Mouse (Mus musculus): ENCODE data around the gene Qsox1.

The Qsox1 gene

GRCm38 (mm10) chr1:155736096-155736825 is 76.4 kb downstream of the Qsox1 start:
- TF ChIP-seq CTCF (conservative IDR thresholded peaks at IDR 0.05; ENCODE audit: low read length) (no peak), POU5F1 (IDR thresholded peaks at IDR 0.05; ENCODE audit: borderline replicate concordance, low read length) (no peak), NANOG (IDR thresholded peaks at IDR 0.05; ENCODE audit: borderline replicate concordance, low read length) (no peak)
- peaks cover 96% of the 10 kb centered on the region for H3K27me3 ChIP-seq (ENCODE audit: insufficient read depth, low read length)
- peaks cover 47% of the 10 kb centered on the region for H3K4me1 ChIP-seq (replicated peaks; ENCODE audit: low read depth, low read length)
- H3K4me3 ChIP-seq (replicated peaks; ENCODE audit: low read length): no peak overlapping the region; the same call in 1 of the 2 replicates
- H3K36me3 ChIP-seq (ENCODE audit: insufficient read depth, low read length): no peaks in the 10 kb centered on the region
- H3K9me3 ChIP-seq (ENCODE audit: low read length): no peaks in the 10 kb centered on the region

- TF ChIP-seq CTCF (conservative IDR thresholded peaks at IDR 0.05; ENCODE audit: low read length) (no peak), NANOG (IDR thresholded peaks at IDR 0.05; ENCODE audit: borderline replicate concordance, low read length) (no peak), POU5F1 (IDR thresholded peaks at IDR 0.05; ENCODE audit: borderline replicate concordance, low read length) (no peak)
- H3K4me1 ChIP-seq (replicated peaks; ENCODE audit: low read depth, low read length): peaks cover 14% of the 10 kb centered on the region
- H3K4me3 ChIP-seq (replicated peaks; ENCODE audit: low read length): no peak overlapping the region
- no peaks in the 10 kb centered on the region for H3K36me3 ChIP-seq (ENCODE audit: insufficient read depth, low read length)
- H3K27me3 ChIP-seq (ENCODE audit: insufficient read depth, low read length): peaks cover 82% of the 10 kb centered on the region
- H3K9me3 ChIP-seq (ENCODE audit: low read length): no peaks in the 10 kb centered on the region
These were observed 81.5 kb downstream of the Qsox1 start for GRCm38 (mm10) chr1:155731156-155731555.

- peaks cover 77% of the 10 kb centered on the region for H3K27me3 ChIP-seq (ENCODE audit: insufficient read depth, low read length)
- H3K9me3 ChIP-seq (ENCODE audit: low read length): no peaks in the 10 kb centered on the region
- peaks cover 8% of the 10 kb centered on the region for H3K4me1 ChIP-seq (replicated peaks; ENCODE audit: low read depth, low read length)
- peak overlapping the region; percentile 27; the same call in 1 of the 2 replicates for H3K4me3 ChIP-seq (replicated peaks; ENCODE audit: low read length)
- H3K36me3 ChIP-seq (ENCODE audit: insufficient read depth, low read length): no peaks in the 10 kb centered on the region
- TF ChIP-seq CTCF (conservative IDR thresholded peaks at IDR 0.05; ENCODE audit: low read length) (no peak), POU5F1 (IDR thresholded peaks at IDR 0.05; ENCODE audit: borderline replicate concordance, low read length) (no peak), NANOG (IDR thresholded peaks at IDR 0.05; ENCODE audit: borderline replicate concordance, low read length) (no peak)
These were observed 83.4 kb downstream of the Qsox1 start for GRCm38 (mm10) chr1:155729113-155729795.

GRCm38 (mm10) chr1:155727830-155728229 is 84.9 kb downstream of the Qsox1 start:
- H3K9me3 ChIP-seq (ENCODE audit: low read length): no peaks in the 10 kb centered on the region
- H3K27me3 ChIP-seq (ENCODE audit: insufficient read depth, low read length): peaks cover 77% of the 10 kb centered on the region
- no peak overlapping the region for H3K4me3 ChIP-seq (replicated peaks; ENCODE audit: low read length)
- peaks cover 8% of the 10 kb centered on the region for H3K4me1 ChIP-seq (replicated peaks; ENCODE audit: low read depth, low read length)
- TF ChIP-seq NANOG (IDR thresholded peaks at IDR 0.05; ENCODE audit: borderline replicate concordance, low read length): no peak
- no peak for TF ChIP-seq POU5F1 (IDR thresholded peaks at IDR 0.05; ENCODE audit: borderline replicate concordance, low read length)
- no peak for TF ChIP-seq CTCF (conservative IDR thresholded peaks at IDR 0.05; ENCODE audit: low read length)
- H3K36me3 ChIP-seq (ENCODE audit: insufficient read depth, low read length): no peaks in the 10 kb centered on the region
